Mouse (Mus musculus): ENCODE results near the gene Catsper4.

DNA sequence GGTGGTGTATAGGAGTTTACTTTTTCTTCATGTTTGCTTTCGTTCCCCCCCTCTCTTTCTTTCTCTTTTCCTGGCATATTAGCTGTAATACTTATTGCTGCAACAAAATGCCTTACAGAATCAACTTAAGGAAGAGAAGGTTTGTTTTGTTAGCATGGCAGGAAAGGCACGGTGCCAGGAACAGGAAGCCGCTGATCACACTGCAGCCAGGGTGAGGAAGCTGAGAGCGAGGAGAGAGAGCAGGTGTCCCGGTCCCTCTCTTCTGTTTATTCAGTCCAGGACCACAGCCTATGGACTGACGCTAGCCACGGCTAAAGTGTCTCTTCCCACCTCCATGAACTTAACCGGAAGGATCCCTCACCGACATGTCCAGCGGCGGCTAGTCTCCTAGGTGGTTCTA lies 31.2 kb upstream of the Catsper4 start:
- TF ChIP-seq GATA1 (IDR thresholded peaks at IDR 0.05; ENCODE audit: borderline replicate concordance, low read length) (no peak), FLI1 (IDR thresholded peaks at IDR 0.05; ENCODE audit: low read length) (no peak)

Measured in megakaryocyte, embryonic 14.5 days (primary cell).